Mouse (Mus musculus) thymus, postnatal 14 days (tissue): ENCODE measurements around the gene Gpr137.
A peak's percentile ranks its signal among the peaks of the same experiment; 100 is the strongest.

Experiments used
- DNase-seq: peaks from one replicate; pipeline ENCODE4 v3.0.0; 2021

Gpr137 gene

GRCm38 (mm10) chr19:6972247-6972917 lies 30.1 kb upstream of the Gpr137 start:
- DNase-seq, result no peak

GRCm38 (mm10) chr19:6971644-6972043 lies 29.4 kb upstream of the Gpr137 start:
- DNase-seq, result no peak

GRCm38 (mm10) chr19:6970460-6971085 lies 28.3 kb upstream of the Gpr137 start:
- no peak for DNase-seq

- DNase-seq, result peak; percentile 76
These were observed 27.5 kb upstream of the Gpr137 start for GRCm38 (mm10) chr19:6969665-6970381.

GRCm38 (mm10) chr19:6969291-6969664 lies 27.0 kb upstream of the Gpr137 start:
- no peak for DNase-seq

GRCm38 (mm10) chr19:6968491-6969271 lies 26.4 kb upstream of the Gpr137 start:
- peak; percentile 61 for DNase-seq

- DNase-seq, result no peak
These were observed 14.2 kb upstream of the Gpr137 start for GRCm38 (mm10) chr19:6956461-6956860.

GRCm38 (mm10) chr19:6955424-6955823 lies 13.1 kb upstream of the Gpr137 start:
- DNase-seq, result no peak

- DNase-seq, result peak; percentile 51
These were observed 11.8 kb upstream of the Gpr137 start for GRCm38 (mm10) chr19:6954046-6954445.

- DNase-seq, result peak; percentile 53
These were observed 10.4 kb upstream of the Gpr137 start for GRCm38 (mm10) chr19:6952712-6953037.

- peak; percentile 65 for DNase-seq
These were observed 9.9 kb upstream of the Gpr137 start for GRCm38 (mm10) chr19:6951994-6952711.

GRCm38 (mm10) chr19:6951381-6951968 lies 9.2 kb upstream of the Gpr137 start:
- DNase-seq, result peak; percentile 85

GRCm38 (mm10) chr19:6950613-6951153 lies 8.4 kb upstream of the Gpr137 start:
- peak; percentile 55 for DNase-seq

GRCm38 (mm10) chr19:6949951-6950350 lies 7.7 kb upstream of the Gpr137 start:
- DNase-seq, result no peak

GRCm38 (mm10) chr19:6949532-6949931 lies 7.3 kb upstream of the Gpr137 start:
- DNase-seq, result no peak

- DNase-seq, result no peak
These were observed 5.9 kb upstream of the Gpr137 start for GRCm38 (mm10) chr19:6948186-6948585.

GRCm38 (mm10) chr19:6947742-6948141 lies 5.5 kb upstream of the Gpr137 start:
- no peak for DNase-seq

- no peak for DNase-seq
These were observed 1.4 kb upstream of the Gpr137 start for GRCm38 (mm10) chr19:6943709-6944108.

GRCm38 (mm10) chr19:6942764-6943163 lies 484 bp upstream of the Gpr137 start:
- peak; percentile 22 for DNase-seq

GRCm38 (mm10) chr19:6941372-6942248 lies 670 bp downstream of the Gpr137 start, which contains the start of gene Bad:
Gene Bad, plus strand, starts transcription at chr19:6941861.
- DNase-seq, result peak; percentile 95
